Mouse (Mus musculus) embryonic stem cell, embryonic (primary cell): ENCODE measurements at regions not wholly inside any gene's neighbourhood (a gene's known extent, or its start where the extent isn't known, plus 50 kb on each side); places are given as distances from the start of the nearest gene placed in this dataset.

Experiments used
- CTCF ChIA-PET, 4 experiments: fragments of 300-600 bp in 2 of 4; fragments of 350-600 bp in 2 of 4; sonication (Branson Sonifier 250); formaldehyde crosslinking; loops; one replicate each; lab custom pipeline; 2022; ENCODE audit warnings: inconsistent platforms in 2 of 4; lab: Charles Lee
- POLR2A ChIA-PET, 4 experiments: fragments of 300-600 bp in 2 of 4; fragments of 350-600 bp in 2 of 4; sonication (Branson Sonifier 250); formaldehyde crosslinking; loops; one replicate each; lab custom pipeline; 2022; ENCODE audit warnings: antibody characterized with exemption in 4 of 4, inconsistent platforms in 1 of 4; lab: Charles Lee

DNA sequence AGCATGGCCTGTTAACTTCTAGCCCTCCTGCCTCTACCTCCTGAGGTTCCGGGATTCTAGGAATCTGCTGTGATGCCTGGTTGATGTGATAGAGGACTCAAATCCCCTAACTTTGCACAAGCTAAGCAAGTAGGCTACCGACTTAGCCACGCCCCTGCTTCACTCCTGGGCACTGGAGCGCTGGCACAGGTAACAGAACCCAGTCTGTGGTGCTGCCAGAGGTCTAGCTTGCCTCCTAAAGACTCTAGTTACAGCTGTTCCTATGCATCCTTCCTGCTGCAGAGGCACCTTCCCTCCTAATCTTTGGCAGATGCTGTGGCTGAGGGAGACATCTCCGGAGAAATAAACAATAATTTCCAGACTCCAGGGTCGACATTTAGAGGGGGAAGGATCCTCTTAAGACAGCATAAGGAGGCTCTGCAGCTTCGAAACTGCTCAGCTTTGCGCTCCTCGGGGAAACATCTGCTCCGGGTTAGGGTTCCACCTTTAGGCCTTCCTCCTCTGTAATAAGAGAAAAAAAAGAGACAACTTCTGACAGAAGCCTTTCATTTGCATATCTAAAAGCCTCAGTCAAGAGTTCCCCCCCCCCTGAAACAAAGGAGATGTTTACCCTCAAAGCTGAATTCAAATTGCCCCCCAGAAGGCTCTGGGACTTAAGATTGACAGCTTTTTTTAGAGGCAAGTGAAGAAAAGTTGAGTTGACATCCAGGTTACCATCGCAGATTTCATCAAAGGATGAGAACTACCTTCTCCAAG is 155.4 kb upstream of the Plekha5 start:
- CTCF ChIA-PET: interaction anchor here in 2 of 4 experiments (0.6 to 0.7 kb wide), 2 partner anchors 13 to 49 kb away, joined by 3 to 7 read pairs; no protein-coding TSS in a partner anchor

GRCm38 (mm10) chr6:140263920-140264319 is 159.9 kb upstream of the Plekha5 start:
- ChIA-PET CTCF (interaction anchor here in 1 of 4 experiments (1.0 kb wide), 1 partner anchor 182 kb away, joined by 4 read pairs; no protein-coding TSS in a partner anchor), POLR2A (interaction anchor here in 1 of 4 experiments (0.6 to 0.7 kb wide), 2 partner anchors 15 to 124 kb away, joined by 3 read pairs; no protein-coding TSS in a partner anchor)

More for the DNA sequence above, 155.4 kb upstream of the Plekha5 start:
- POLR2A ChIA-PET: interaction anchor here in 1 of 4 experiments (0.6 to 0.8 kb wide), 4 partner anchors 13 to 304 kb away, joined by 3 to 4 read pairs (median 4); no protein-coding TSS in a partner anchor

DNA sequence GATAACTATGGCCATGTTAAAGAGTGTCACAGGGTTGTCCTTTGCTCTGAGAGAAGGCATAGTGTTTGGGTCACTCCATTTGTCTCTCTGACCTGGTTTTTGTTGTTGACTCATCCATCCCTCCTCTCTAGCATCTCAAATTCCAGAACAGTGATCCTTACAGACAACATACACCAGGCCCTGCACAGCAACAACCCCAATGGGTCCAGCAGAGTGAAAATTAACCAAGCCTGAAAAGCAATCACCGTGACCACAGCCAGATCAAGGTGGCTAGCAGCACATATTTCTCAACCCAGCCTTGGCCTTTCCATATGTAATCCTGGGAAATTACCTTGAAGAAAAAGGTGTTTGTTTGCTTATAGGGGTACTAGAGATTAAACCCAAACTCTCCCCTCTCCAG is 162.0 kb upstream of the Plekha5 start:
- CTCF ChIA-PET: interaction anchor here in 2 of 4 experiments (0.6 to 0.8 kb wide), 3 partner anchors 74 to 182 kb away, joined by 3 to 4 read pairs (median 3); no protein-coding TSS in a partner anchor
- POLR2A ChIA-PET: interaction anchor here in 2 of 4 experiments (0.6 to 1.0 kb wide), 4 partner anchors 18 to 145 kb away, joined by 3 read pairs; no protein-coding TSS in a partner anchor

DNA sequence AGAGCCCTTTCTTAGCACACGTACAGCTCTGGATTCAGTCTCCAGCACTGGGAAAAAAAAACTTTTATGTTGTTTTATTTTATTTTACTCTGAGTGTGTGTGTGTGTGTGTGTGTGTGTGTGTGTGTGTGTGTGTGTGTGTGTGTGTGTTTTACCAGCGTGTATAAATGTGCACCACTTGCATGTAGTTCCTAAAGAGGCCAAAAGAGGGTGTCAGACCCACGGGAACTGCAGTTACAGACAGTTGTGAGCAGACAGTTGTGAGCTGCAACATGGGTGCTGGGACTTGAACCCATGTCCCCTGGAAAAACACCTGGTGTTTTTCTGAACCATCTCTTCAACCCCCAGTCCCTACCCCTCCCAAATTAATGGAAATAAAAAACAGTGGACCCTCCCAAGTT is 165.1 kb upstream of the Plekha5 start:
- ChIA-PET POLR2A (interaction anchor here in 3 of 4 experiments (0.7 to 1.2 kb wide), 3 partner anchors 93 to 184 kb away, joined by 3 to 4 read pairs (median 3); no protein-coding TSS in a partner anchor), CTCF (interaction anchor here (0.6 to 1.2 kb wide), 19 partner anchors 8 to 451 kb away, joined by 3 to 8 read pairs (median 3); no protein-coding TSS in a partner anchor)

DNA sequence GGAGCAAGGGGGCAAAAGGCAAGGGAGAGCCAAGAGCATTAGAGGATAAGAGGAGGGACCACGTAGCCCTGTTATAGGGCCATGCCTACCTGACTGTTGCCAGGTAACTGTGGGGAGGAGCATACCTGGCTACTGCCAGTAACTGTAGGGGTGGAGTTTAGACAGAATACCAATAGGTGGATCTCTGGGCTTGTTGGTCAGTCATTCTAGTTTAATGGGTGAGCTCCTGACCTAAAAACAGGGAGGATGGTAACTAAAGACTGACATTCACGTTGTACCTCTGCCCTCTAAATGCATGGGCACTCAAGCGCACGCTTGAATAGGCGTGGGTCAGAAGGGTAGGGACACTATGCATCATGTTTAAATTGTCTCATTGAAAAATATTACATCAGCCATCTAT is 165.8 kb upstream of the Plekha5 start:
- POLR2A ChIA-PET: interaction anchor here in 1 of 4 experiments (0.7 kb wide), 1 partner anchor 177 kb away, joined by 4 read pairs; no protein-coding TSS in a partner anchor
- CTCF ChIA-PET: interaction anchor here (0.6 to 0.9 kb wide), 6 partner anchors 14 to 408 kb away, joined by 3 to 7 read pairs (median 4); no protein-coding TSS in a partner anchor

DNA sequence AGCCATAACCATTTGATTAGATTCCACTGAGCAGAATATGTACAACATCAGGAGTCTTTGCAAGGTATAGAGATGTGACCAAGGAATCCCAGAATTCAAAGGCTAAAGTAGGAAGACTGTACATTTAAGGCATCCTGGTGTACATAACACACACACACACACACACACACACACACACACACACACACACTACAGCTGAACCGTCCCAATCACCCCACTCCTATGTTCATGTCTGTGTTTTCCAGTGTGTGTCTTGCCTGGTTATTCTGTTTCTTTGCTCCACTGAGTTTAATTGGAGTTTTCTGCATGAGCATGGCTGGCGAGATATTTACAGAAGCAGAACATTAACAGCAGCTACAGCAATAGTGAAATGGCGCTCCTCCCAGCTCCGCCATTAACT is 172.3 kb upstream of the Plekha5 start:
- CTCF ChIA-PET: no interaction called here
- POLR2A ChIA-PET: no interaction called here

DNA sequence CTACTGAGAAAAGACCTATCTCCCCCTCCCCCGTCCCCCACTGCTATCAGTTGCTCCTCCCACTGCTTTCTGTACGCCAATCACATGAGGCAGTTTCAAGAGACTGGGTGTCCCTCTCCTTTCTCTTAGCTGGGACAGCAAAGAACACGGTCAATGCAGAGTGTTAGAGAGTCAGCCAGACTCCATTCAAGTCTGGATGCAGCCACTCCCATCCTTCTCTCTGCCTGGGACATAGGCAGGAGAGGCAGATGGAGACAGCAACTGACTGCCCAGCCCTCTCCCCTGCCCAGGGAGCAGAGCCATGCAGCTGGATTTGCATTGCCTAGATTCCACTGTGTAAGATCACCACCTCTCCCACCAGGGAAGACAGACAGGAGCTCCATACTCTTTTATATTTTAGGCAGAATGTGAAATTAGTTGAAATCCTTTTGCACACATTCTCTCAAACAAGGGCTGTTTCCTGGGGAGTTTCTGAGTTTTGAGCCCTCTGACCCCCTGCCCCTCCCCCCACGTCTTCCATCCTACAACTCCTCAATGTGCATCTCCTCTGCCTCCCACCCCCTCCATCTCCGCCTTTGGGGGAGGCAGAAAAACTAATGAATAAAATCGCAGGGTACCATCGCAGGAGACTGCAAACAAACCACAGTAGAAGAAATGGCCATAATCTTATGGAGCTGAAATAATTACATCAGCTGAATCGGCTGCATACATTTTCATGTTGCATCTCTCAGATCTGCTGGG is 180.3 kb upstream of the Plekha5 start:
- POLR2A ChIA-PET: interaction anchor here (0.6 to 0.8 kb wide), 5 partner anchors 40 to 210 kb away, joined by 3 to 5 read pairs (median 3); no protein-coding TSS in a partner anchor
- CTCF ChIA-PET: interaction anchor here (0.6 to 1.3 kb wide), 4 partner anchors 15 to 185 kb away, joined by 3 to 7 read pairs (median 5); no protein-coding TSS in a partner anchor

DNA sequence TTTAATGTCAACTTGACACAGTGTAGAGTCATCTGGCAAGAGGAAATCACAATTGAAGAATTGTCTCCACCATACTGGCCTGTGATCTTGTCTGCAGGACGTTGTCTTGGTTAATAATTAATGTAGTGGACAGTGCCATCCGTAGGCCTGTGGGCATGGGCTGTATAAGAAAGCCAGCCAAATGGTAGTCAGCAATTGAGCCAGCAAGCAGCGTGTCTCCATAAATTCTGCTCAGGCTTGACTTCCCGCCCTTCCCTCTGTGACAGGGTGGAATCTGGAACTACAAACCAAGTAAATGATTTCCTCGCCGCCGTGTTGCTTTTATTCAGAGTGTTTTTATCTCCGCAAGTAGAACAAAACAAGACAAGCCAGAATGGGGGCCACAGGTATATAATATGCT is 184.5 kb upstream of the Plekha5 start:
- ChIA-PET CTCF (no interaction called here), POLR2A (no interaction called here)

GRCm38 (mm10) chr6:140231537-140231936 is 190.3 kb upstream of the Plcz1 start:
- CTCF ChIA-PET: no interaction called here

DNA sequence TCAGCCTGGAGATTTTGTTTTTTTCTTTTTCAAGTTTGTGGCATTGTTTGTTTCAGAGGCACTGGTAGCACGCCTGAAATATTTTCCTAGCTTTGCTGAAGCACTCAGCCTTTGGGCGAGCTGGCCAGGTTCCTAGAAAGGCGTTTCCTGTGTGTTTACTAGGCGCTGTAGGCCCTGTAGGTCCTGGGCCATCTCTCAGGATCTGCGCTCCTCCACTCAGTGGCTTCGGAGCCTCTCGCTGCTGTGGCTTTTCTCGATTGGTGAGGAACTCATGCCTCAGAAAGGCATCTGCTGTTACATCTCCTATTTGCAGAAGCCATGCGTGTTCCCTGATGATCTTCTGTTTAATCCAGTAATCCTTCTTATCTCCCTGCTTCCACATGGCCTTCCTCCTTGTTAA is 188.0 kb upstream of the Plcz1 start:
- ChIA-PET POLR2A (no interaction called here), CTCF (no interaction called here)

More at GRCm38 (mm10) chr6:140231537-140231936, 190.3 kb upstream of the Plcz1 start:
- POLR2A ChIA-PET: no interaction called here

DNA sequence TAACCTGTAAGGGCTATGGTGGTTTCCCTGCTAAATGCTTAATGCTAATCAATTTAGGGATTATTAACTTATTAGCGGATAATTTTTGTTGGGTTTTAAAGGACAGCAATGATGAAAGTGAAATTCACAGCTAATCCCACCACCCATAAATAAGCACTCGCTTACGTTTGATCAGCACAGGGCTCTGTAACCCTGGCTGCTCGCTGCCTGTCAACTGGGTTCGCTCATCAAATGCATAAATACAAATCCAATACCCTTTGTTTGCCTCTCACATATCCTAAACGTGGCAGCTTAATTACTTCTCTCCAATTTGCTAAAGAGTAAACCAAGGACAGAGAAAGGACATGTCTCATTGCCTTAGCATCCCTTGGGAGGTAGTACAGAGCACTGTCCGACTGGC is 187.5 kb upstream of the Plcz1 start:
- POLR2A ChIA-PET: no interaction called here
- CTCF ChIA-PET: no interaction called here

- CTCF ChIA-PET: no interaction called here
- POLR2A ChIA-PET: no interaction called here
Measured at GRCm38 (mm10) chr6:140222534-140223324, 181.5 kb upstream of the Plcz1 start.

DNA sequence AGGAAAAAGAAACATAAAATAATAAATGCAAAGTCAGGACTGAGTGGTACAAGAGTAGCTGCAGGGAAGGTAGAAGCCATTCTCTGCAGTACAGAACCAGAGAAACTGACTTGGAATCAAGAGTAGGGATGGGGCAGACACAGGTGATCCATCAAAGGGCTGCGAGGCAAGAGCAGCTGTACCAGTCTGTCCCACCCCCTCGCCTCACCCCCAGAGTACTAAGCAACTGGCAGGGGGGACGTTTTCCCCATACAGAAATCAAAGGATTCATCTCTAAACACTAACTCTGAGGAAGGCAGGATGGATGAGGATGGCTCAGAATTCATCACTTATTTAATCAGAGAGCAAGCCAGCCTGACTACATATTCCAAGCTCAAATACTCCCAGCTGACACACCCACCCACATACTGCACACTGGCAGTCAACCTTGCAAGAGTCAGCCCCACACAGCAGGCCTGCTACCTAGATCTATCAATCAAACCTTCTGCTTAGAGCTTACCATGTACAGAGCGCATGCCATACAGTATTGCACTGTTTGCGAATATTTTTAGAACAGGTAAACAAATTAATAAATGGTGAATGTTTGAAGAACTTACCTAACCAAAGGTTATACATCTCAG is 180.5 kb upstream of the Plcz1 start:
- POLR2A ChIA-PET: no interaction called here
- CTCF ChIA-PET: no interaction called here

- CTCF ChIA-PET: no interaction called here
- POLR2A ChIA-PET: no interaction called here
Measured at GRCm38 (mm10) chr6:140218789-140219188, 177.5 kb upstream of the Plcz1 start.

DNA sequence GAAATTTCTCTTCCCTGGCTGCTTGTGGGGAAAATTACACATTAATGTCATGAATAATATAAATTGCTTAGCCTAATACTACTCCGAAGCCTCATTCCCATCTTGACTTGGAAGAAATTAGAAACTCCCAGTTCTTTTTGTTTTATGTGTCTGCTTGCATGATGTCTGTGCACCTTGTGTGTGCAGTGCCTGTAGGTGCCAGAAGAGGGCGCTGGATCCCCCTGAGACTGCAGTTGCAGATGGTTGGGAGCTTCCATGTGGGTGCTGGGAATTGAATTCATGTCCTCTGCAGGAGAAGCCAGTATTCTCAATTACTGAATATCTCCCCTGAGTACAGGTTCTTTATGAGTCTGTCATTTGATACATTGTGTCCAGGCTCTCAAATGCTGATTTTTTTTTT is 171.1 kb upstream of the Plcz1 start:
- ChIA-PET POLR2A (interaction anchor here in 1 of 4 experiments (0.6 kb wide), 1 partner anchor 719 kb away, joined by 3 read pairs; no protein-coding TSS in a partner anchor), CTCF (interaction anchor here in 1 of 4 experiments (0.6 kb wide), 1 partner anchor 46 kb away, joined by 4 read pairs; no protein-coding TSS in a partner anchor)

DNA sequence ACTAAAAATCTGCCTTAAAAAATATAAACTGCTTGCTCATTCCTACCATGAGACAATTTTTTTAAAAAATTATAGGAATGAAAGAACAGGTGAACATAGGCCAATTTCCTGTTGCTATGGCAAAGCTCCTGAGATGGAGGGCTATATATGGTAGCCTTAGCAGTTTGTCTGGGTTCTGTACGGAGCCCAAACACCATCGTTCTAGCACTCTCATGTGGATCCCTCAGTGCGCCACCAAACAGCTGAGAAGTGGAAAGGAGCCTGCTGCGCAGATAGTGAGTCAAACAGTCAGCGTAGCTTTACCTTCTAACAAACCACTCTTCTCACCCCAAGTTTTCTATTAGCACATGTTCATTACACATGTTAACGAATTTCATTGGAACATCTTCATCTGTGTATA is 168.9 kb upstream of the Plcz1 start:
- ChIA-PET POLR2A (no interaction called here), CTCF (no interaction called here)

- ChIA-PET POLR2A (no interaction called here), CTCF (no interaction called here)
Measured at GRCm38 (mm10) chr6:140209083-140209482, 167.8 kb upstream of the Plcz1 start.

GRCm38 (mm10) chr6:140208375-140208774 is 167.1 kb upstream of the Plcz1 start:
- POLR2A ChIA-PET: no interaction called here
- CTCF ChIA-PET: no interaction called here
